Mouse (Mus musculus): Measurements from ENCODE around the gene Mrps22. TPM values are rescaled to one million over a fixed set of nuclear protein-coding genes. Genes with fewer than 3 reads are reported as not detected.

The Mrps22 gene
- total RNA-seq (2021): 10 to 100 TPM; 33.3 to 34.4 TPM
- long read RNA-seq, experiment 1, transcript Mrps22-201 (8 exons, 1,197 nt): major isoform, 19 of 44 reads
- long read RNA-seq, experiment 1, partial matches to known transcripts: 25 of 44 reads
- long read RNA-seq, experiment 1, other reads (novel, unspliced or antisense): 0 of 44 reads
- long read RNA-seq, experiment 2, transcript Mrps22-201 (8 exons, 1,197 nt): major isoform, 16 of 42 reads
- long read RNA-seq, experiment 2, partial matches to known transcripts: 25 of 42 reads
- long read RNA-seq, experiment 2, other reads (novel, unspliced or antisense): 1 of 42 reads

DNA sequence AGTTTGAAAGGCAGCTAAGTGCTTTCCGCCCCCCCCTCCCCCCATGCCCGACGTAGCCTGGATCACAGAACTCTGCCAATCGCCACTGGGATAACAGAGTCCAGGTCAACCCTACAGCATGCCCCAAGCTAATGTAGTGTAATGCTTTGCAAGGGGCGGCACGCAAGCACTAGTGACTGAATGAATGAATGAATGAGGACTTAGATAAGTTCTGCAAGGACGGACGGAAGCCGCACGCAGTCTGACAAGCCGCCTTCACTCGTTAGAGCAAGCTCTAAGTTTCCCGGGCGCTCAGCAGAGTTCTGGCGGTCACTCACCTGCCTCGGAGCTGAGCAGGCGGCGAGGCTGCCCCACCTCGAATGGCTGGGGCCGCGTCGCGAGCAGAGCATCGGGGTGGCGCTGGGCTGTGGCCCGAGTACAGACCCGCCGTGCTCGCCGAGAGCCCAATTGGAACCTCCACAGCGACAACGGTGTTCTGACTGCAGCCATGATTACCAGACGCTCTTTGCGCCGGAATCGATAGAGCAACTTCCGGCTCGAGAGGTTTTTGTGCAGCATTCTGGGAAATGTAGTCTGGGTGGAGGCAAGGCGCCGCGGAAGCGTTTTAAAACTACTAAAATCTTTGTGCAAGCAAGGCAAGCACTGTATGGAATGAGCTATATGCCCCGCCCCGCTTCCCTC lies at the start of gene Mrps22:
Mrps22 (minus strand) TSS at position 505 of the 681 bp plus-strand sequence.
- DNase-seq: peak; percentile 87 to 89

DNA sequence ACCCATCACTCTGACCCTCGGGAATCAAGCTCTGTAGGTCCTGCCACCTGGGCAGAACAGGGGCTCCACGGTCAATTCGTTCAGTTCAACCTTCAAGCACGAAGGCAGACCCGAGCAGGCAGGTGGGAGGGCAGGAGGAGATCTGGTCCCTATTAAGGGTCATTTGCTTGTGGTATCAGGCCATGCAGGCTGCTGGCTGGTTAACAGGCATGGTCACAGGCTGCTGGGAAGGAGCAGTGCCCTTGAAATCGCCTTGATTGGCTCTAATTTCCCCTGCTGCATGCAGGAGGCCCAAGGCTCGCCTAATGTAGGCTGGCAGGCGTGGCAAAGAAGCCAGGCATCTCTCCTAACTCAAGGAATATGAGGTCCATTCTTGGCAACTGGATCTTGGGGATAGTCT lies 49.1 kb upstream of the Mrps22 start:
- no peak for DNase-seq

DNA sequence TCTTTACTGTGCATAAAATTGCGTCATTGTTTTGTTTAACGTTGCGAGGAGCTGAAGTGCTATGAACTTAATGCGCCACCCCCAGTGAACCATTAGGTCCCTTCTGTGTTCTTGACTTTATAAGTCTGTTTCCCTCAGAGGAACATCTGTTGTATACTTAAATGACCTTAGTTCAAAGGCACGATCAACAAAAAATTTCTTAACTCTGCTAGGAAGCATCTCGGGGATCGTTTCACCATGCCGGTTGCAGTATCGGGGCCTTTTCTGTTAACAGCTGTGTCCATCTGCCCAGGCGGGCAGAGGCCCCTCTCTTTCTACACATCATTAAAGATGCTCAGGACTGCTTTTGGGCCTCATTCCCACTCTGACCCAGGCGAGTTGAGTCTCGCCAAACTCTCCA lies 46.0 kb upstream of the Mrps22 start:
- DNase-seq: peak in 1 of 2 experiments; percentile 47

DNA sequence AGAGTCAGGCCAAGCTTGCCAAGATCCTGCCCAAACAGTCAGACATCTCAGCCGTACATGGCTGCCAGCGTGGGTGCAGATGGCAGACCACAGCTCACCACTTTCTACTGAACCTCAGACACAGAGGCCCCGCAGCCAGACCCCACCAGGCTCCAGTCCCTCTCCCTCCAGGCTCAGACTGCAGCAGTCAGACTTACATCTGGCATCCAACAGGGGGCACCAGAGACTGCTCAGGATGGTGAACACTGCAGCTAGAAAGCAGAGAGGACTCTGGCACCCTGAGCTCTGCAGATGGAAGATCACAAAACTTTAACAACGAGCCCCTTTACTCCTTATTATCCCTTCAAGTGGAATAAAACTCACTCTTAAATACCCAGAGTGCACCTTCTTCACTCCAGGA lies 44.3 kb upstream of the Mrps22 start:
- DNase-seq: peak; percentile 62 to 78

DNA sequence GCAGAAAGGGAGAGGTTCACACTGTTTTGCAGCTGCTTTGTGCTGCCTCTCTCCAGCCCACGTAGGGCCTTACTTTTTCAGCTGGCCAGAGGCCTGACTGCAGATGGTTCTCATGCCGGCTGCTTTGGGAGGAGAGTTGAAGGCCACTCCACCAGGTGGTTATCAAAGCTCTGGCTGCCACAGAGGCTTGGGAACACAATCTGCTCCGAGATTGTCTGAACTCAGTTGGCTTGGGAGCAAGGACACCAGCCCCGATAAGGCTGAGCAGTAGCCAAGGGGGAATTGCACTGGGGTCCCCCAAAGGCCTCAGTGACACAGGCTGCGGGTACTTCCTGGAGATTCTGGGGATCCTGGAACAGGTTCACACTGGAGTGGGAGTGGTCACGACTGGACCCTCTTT lies 40.7 kb upstream of the Mrps22 start:
- DNase-seq: no peak

DNA sequence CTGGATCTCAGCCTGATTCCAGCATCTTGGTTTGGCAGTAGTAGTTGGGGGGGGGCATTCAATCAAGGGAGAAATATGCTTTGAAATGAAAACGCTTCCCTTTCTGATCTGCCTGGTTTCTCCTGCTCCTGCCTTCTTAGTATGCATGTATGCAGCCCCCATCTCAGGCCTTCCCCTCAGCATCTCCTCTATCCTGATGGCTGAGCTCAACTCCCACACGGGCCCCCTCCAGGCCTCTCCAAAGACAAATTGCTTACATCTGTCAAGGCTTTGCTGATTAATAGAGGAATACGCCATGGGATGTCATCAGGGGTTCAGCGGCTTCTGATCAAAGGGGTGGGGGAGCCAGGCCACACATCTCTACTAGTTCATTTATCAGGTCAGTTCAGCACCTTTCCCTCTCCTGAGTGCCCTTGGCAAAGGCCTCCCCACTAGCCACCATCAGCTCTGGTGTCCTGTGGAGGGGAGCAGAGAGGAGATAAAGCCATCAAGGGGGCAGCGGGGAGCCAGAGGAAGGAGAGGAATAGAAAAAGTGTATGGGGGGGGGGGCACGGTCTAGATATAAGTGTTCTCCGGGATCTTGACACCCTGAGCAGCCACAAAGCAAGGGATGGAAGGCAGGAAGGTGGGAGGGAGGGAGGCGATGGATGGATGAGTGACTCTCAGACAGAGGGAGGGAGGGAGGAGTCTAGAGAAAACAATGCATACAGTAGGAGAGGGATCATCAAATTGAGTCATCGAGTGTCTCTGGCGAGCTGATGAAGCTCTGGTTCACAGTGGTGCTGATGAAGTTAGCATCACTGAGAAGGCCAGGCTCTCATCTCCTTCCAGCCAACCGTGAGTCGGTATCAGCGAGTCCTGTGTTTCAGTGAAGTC lies 32.1 kb upstream of the Mrps22 start:
- DNase-seq: no peak

DNA sequence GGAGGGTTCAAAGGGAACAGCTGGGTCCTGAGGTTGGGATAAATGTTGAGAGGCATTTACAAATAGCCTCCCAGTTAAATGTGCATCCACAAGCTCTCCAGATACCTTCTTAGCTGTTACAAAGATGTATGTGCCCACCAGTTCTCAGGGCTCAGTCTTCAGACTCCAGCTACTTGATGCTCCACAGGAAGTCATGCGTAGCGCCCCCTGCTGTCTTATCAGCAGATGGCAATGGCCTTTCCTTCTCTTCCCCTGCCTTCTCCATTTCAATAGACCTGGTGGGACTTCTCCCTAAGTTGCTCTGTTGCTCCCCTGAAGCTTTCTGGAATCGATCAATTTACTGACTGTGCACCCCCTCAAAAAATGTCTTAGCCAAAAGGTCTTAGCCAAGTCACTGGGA lies 27.0 kb upstream of the Mrps22 start:
- no peak for DNase-seq

DNA sequence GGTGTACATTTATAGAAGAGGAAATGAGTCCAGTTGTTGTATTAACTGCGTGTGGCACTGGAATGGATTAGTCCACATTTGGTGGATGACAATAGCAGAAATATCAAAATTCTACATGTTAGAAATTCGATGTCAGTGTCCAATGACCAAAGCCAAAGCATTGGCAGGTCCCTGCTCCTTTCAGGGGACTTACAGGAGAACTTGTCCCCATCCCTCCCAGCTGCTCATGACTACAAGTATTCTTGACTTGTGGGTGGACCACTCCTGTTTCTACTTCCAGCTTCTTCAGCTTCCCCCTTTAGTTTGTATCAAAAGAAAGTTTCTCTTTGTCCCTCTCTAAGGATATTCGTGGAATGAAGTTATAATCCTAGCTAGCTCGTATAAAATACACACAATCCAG lies 3.4 kb upstream of the Mrps22 start:
- no peak for DNase-seq

DNA sequence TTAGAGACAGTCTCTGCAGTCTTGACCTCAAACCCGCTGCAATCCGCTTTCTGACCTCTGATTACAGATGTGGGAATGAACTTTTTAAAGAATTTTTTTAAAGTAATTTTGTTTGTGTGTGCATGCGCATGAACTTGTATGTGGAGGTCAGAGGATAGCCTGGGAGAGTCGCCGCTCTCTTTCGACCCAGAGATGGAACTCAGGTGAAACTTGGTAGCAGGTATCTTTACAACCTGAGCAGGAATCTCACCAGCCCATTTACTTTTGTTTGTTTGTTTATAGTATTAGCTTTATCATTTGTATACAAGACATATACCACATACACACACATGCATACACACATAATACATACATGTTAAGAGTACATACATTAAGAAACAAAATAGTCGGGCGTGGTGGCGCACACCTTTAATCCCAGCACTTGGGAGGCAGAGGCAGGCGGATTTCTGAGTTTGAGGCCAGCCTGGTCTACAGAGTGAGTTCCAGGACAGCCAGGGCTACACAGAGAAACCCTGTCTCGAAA lies 438 bp upstream of the Mrps22 start:
- DNase-seq: no peak

DNA sequence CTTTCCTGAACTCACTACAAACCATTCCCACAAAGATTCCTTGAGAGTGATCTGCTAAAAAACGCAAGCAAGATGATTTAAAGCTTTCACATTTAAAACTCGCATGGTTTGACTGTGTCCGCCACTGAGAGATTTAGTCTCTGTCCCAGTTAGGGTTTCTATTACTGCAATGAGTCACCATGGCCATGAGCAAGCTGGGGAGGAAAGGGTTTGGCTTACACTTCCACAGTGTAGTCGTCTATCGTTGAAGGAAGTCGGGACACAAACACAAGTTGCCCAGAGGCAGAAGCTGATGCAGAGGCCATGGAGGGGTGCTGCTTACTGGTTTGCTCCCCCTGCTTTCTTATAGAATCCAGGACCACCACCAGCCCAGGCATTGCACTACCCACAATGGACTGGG lies 1.4 kb downstream of the Mrps22 start:
- DNase-seq: no peak

DNA sequence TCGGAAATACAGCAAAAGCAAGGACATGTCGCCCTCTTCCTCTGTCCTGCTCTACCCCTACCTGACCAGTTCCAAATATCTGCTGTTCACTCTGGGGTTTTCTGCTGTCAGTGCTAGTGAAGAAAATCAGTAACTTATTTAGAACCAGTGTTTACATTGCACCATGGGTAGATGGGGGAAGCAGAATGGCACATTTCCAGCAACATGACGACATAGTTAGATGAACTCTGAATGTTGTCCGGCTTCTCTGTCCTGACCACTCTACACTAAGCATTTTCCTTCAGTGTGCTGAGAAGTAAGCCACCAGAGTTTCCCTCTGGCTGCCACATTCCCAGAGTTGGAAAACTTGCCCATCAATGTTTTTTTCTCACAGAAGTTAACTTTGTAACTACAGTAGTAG lies 17.6 kb downstream of the Mrps22 start:
- DNase-seq: no peak

DNA sequence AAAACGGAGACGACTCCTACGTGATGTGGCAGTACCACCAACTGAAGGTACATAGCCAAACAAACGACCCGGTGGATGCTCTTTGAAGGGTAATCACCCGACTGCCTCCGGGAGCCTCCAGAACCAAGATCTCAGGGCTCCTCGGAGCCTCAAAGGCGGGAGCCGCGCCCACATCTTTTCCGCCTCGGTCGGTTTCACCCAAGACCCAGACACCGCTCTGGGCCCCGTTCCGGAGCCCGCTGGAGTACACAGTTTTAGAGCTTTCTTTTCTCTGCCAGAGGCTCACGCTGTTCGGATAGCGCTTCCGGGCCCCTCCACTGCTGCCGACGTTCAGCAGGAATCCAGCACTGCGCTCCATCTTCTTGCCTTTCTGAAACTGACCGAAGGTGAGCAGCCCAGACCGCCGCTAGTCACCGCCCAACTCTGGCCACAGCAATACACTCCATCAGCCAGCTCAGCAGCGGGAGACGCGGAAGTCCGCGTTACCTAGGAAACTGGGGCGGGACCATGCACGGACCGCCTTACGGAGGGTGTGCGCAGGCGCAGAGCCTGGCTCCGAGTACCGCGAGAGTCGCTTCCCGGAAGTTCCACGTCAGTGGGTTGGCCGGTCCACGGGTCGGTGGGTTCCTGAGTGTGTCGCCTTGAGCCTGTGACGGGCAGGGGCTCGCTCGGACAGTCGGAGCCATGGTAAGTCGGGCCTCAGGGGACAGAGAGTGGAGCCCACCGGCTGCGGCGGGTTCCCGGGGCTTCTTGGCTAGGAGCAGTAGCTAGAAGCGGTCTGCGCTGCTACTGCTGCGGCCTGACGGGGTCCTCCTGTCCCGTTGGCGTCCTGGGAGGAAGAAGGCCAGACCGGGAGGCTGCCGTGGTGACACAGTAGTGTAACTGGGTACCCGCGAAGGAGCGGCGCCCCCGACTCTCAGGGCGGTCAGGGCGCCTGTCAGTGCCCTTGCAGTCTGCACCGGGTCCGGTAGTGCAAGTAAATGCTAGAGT lies 38.0 kb downstream of the Mrps22 start, which contains the start of gene Copb2:
Copb2 (plus strand) TSS at position 585 of the 990 bp plus-strand sequence.
- peak; percentile 99 to 100 for DNase-seq

DNA sequence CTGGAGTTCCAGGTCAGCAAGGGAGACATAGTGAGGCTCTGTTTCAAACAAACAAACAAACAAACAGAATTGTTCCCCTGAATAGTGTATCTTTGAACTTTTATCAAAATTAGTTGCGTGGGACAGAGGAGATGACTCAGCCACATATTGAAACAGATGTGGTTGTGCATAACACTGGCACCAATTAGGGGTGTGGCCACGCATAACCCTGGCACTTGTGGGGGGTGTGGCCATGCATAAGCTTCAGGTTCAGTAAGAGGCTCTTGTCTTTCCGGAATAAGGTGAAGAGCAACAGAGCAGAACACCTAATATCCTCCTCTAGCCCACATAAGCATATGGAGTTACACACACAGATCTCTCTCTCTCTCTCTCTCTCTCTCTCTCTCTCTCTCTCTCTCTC lies 57.4 kb downstream of the Mrps22 start:
- no peak for DNase-seq

Other genes starting within 250 kb of the Mrps22 start
- 1 to 10 TPM; 6.7 to 7.7 TPM for gene Rbp1, start 178.7 kb downstream of the Mrps22 start, total RNA-seq (2021)
- gene Rbp2, start 115.5 kb downstream of the Mrps22 start, total RNA-seq (2021): not detected
- 100 to 1,000 TPM; 104 to 110 TPM for gene Copb2, start 37.9 kb downstream of the Mrps22 start, total RNA-seq (2021)
- gene Prr23a1, start 240.8 kb upstream of the Mrps22 start, total RNA-seq (2021): not detected